19 mouse cellular contexts compared by ENCODE assay signal in genomic region chr16:73870296-73870695, GRCm38 (mm10).
DNase-seq lines count a peak whose midpoint lies in the region; ATAC-seq lines count a peak whose summit lies in the region.
"Had no signal": no experiment of that assay in that cellular context is flagged by ENCODE, and none has a peak within 500 bp of the region (broad histone marks: within the 10 kb centered on the region; RNA-seq: fewer than 3 reads in every experiment).

No protein-coding gene starts in this region.

- H3K27me3 ChIP-seq in lung, embryonic 16.5 days (ENCODE audit: control insufficient read depth, insufficient read depth, low read depth, low read length), result no peaks in the 10 kb centered on the region
- H3K27me3 ChIP-seq in intestine, embryonic 15.5 days (replicated peaks), result no peaks in the 10 kb centered on the region
- H3K27me3 ChIP-seq: forebrain, embryonic 15.5 days; heart, embryonic 15.5 days had no signal

- no peak overlapping the region for H3K4me2 ChIP-seq in lung, embryonic 16.5 days (ENCODE audit: low read depth, low read length)
- peak overlapping the region; percentile 7; the same call in 1 of the 2 replicates for H3K4me2 ChIP-seq in intestine, embryonic 15.5 days (replicated peaks)
- H3K4me2 ChIP-seq: forebrain, embryonic 15.5 days; heart, embryonic 11.5 days; heart, embryonic 15.5 days had no signal

- H3K36me3 ChIP-seq in lung, embryonic 16.5 days (ENCODE audit: control insufficient read depth, insufficient read depth, low read length), result no peaks in the 10 kb centered on the region
- H3K36me3 ChIP-seq in intestine, embryonic 15.5 days, result no peaks in the 10 kb centered on the region
- H3K36me3 ChIP-seq: embryonic facial prominence, embryonic 10.5 days; forebrain, embryonic 15.5 days; heart, embryonic 15.5 days had no signal

- no peak for DNase-seq in lung, adult 18-20 months
- peak; percentile 86 for DNase-seq in Muller cell, postnatal 12 days (ENCODE audit: inconsistent ontology term)
- DNase-seq in fat pad, adult 2 months (ENCODE audit: extremely low read depth, low read depth, low spot score), result peak; percentile 62
- no peak for DNase-seq in ovary, postnatal 36 days (ENCODE audit: low spot score)
- DNase-seq in kidney, adult 8-10 months, result no peak
- DNase-seq in gastrocnemius, postnatal 4 days (ENCODE audit: low spot score in 2 of 2), result no peak
- DNase-seq: adrenal gland, adult 8-10 months; adrenal gland, postnatal 36 days; cerebellum, adult 2 months; cerebellum, postnatal 10 days; gastrocnemius, postnatal 36 days; heart, adult 2 months; heart, postnatal 14 days had no signal

- 49% methylated on average over 5 of the region's 5 CpGs for WGBS in lung, embryonic 16.5 days
- 30% methylated on average over 5 of the region's 5 CpGs for WGBS in intestine, embryonic 15.5 days

- peak; percentile 66 for ATAC-seq in lung, embryonic 16.5 days (ENCODE audit: low read depth)
- ATAC-seq in intestine, embryonic 15.5 days, result peak; percentile 80
- ATAC-seq: forebrain, embryonic 15.5 days had no signal

- no peak overlapping the region for H3K27ac ChIP-seq in lung, embryonic 16.5 days (ENCODE audit: low read length)
- no peak overlapping the region for H3K27ac ChIP-seq in intestine, embryonic 15.5 days
- H3K27ac ChIP-seq: embryonic facial prominence, embryonic 10.5 days; forebrain, embryonic 15.5 days; heart, adult 2 months; heart, embryonic 15.5 days had no signal

- 0 out of 2 replicates have a peak, but pooled peaks cover 3% of the 10 kb centered on the region for H3K4me1 ChIP-seq in lung, embryonic 16.5 days (replicated peaks; ENCODE audit: control insufficient read depth, insufficient read depth, low read length)
- no peaks in the 10 kb centered on the region for H3K4me1 ChIP-seq in intestine, embryonic 15.5 days (replicated peaks)
- H3K4me1 ChIP-seq: embryonic facial prominence, embryonic 10.5 days; heart, embryonic 15.5 days had no signal

- no peak overlapping the region for H3K4me3 ChIP-seq in lung, embryonic 16.5 days (ENCODE audit: low read length)
- H3K4me3 ChIP-seq in intestine, embryonic 15.5 days (replicated peaks), result no peak overlapping the region
- H3K4me3 ChIP-seq: embryonic facial prominence, embryonic 10.5 days; forebrain, embryonic 15.5 days; heart, adult 2 months; heart, embryonic 15.5 days had no signal

- no peak overlapping the region for H3K9ac ChIP-seq in lung, embryonic 16.5 days (ENCODE audit: low read length)
- H3K9ac ChIP-seq in intestine, embryonic 15.5 days, result no peak overlapping the region
- H3K9ac ChIP-seq: forebrain, embryonic 15.5 days; heart, embryonic 15.5 days had no signal

- no peaks in the 10 kb centered on the region for H3K9me3 ChIP-seq in lung, embryonic 16.5 days (ENCODE audit: control insufficient read depth, low read length)
- no peaks in the 10 kb centered on the region for H3K9me3 ChIP-seq in intestine, embryonic 15.5 days
- H3K9me3 ChIP-seq: embryonic facial prominence, embryonic 10.5 days; forebrain, embryonic 15.5 days; heart, embryonic 15.5 days had no signal

Comparison
In these comparisons a context has a peak if more than half of its experiments do, and no peak if none do; other contexts are left out.
1. DNase-seq: peak in Muller cell, postnatal 12 days (single experiment) and fat pad, adult 2 months (single experiment); none in lung, adult 18-20 months (0 of 2), ovary, postnatal 36 days (single experiment), kidney, adult 8-10 months (0 of 2) and gastrocnemius, postnatal 4 days (0 of 2).